Mouse (Mus musculus) cerebellum, adult 2 months (tissue): ENCODE data around the gene Arhgap24. TPM values are rescaled to one million over a fixed set of nuclear protein-coding genes. Genes with fewer than 3 reads are reported as not detected.

Experiments used
- DNase-seq, 2 experiments: peaks; one replicate each; pipeline ENCODE4 v3.0.0; 2021
- H3K27ac ChIP-seq: fragments of 200-500 bp; 2 replicates; pipeline ENCODE4 v1.5.1; 2012; ENCODE audit warnings: low read length, control low read depth, inconsistent platforms; ENCODE audit not compliant: insufficient read depth
- H3K27me3 ChIP-seq: fragments of 200-500 bp; 2 replicates; pipeline ENCODE4 v1.6.1; 2012; ENCODE audit warnings: inconsistent platforms, mild to moderate bottlenecking, low read length, moderate library complexity; ENCODE audit not compliant: control insufficient read depth, insufficient read depth
- H3K4me1 ChIP-seq: fragments of 200-500 bp; 2 replicates; pipeline ENCODE4 v1.6.1; 2011; ENCODE audit warnings: low read length; ENCODE audit not compliant: control insufficient read depth, insufficient read depth
- H3K4me3 ChIP-seq: fragments of 200-500 bp; replicated peaks from 2 replicates; pipeline ENCODE3; 2011; ENCODE audit warnings: mild to moderate bottlenecking, low read depth, low read length, control low read depth; ENCODE audit not compliant: insufficient read depth
- CTCF ChIP-seq: fragments of 200-500 bp; IDR thresholded peaks from 2 replicates; pipeline ENCODE4 v1.5.1; 2011; ENCODE audit warnings: low read depth, mild to moderate bottlenecking, control low read depth, low read length, moderate library complexity, borderline replicate concordance; ENCODE audit not compliant: insufficient read depth
- POLR2A ChIP-seq: fragments of 200-500 bp; IDR thresholded peaks from 2 replicates; pipeline ENCODE4 v1.6.1; 2011; ENCODE audit warnings: low read length, control low read depth, borderline replicate concordance; ENCODE audit not compliant: insufficient read depth
- WGBS: fragments of 180-500 bp; shearing (Covaris S2); methylation state at CpG from one replicate; pipeline ENCODE4 v1.1.7; 2018; 5-methylcytosine and 5-hydroxymethylcytosine counted together
- polyA plus RNA-seq: library from polyadenylated mRNA; depleted of rRNA; stranded (reverse); fragments of >200 nt; gene quantifications from 2 replicates; pipeline ENCODE4 v1.2.3, GENCODE M21; 2012

Arhgap24 gene
- polyA plus RNA-seq, 1 experiment = 11.3 TPM

DNA sequence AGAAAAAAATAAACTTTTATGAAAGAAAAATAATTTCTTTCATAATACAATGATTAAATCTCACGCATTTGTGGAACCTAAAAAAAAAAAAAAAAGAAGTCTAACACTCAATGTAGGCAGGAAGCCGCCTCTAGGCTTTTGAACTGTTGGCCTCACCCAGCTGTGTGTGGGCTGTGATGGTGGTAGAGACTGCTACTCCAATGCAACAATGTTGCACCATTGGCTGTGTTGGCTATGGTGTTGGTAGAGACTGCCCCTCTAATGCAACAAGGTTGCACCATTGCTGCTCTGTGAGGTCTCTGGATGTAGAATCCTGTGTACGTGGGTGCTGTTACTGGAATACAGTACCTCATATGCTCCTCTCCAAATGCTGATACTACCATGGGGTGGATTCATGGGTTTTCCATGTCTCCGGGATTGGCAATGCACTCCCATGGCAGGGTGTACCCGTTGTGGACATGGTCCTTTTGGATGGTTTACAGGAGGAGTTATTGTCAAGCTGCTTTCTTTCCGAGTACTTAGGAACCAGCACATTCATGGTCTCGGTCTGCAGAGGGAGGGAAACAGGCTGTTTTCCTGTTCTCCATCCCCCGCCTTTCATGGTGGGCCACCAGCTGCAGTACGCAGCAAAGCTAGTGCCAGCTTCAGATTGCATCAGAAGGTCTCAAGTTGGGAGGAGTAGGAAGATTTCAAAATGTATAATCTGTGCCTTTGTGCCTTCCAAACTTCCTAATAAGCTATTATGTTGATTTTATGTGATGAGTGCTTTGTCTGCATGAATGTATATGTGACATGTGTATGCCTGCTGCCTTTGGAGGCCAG lies 186.8 kb downstream of the Arhgap24 start:
- TF ChIP-seq POLR2A (no peak), CTCF (no peak)
- Histone ChIP-seq H3K27ac (no peak overlapping the region), H3K4me3 (no peak overlapping the region), H3K4me1 (no peaks in the 10 kb centered on the region), H3K27me3 (no peaks in the 10 kb centered on the region)
- 87% methylated on average over 9 of the region's 9 CpGs for WGBS
- no peak for DNase-seq

DNA sequence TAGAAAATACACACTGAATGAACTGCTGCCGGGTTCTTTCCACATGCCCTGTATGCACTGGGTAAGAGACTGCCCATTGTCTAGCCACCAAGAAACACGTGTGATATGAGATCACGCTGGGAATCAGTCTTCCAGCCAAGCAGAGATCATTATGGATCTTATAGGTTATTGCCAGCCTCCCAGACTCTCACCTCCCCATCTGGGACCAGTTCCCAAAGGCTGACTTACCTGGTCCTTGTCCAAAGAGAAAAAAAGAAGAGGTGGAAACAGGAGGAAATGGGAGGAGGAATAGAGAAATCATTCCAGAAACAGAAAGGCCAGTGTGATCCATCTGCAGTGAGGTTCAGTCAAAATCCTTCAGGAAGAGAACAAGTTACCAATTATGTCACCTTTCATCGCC lies 189.0 kb downstream of the Arhgap24 start:
- WGBS = 40% methylated on average over 4 of the region's 4 CpGs
- Histone ChIP-seq H3K4me3 (no peak overlapping the region), H3K4me1 (no peaks in the 10 kb centered on the region), H3K27me3 (no peaks in the 10 kb centered on the region), H3K27ac (no peak overlapping the region)
- no peak for DNase-seq
- TF ChIP-seq POLR2A (no peak), CTCF (no peak)

DNA sequence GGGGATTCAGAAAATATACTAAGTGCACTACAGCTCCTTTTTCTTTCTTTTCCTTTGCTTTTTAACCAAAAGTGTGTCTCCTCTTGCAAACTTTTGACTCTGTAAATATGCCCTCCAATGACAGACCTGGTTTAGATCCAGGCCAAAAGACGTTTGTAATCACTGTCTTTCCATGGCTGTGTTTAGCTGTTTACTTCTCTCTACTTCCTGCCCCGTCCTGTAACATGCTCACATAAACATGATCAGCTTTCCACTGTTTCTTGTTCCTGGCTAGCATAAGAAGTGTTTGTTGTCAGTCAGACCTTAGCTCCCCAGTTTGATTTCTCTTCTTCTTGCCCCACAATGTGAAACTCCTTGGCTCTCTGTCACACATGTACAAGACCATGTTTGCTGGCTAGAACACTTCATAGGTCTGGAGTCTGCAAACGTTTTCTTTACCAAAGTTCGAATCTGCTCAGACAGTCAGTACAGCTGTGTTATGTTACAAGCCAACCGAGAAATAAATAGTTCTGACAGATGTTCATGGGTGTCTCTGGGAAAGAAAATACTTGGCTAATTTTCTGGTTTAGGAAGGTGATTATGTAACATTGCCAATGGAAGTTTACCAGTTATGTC lies 189.6 kb downstream of the Arhgap24 start:
- Histone ChIP-seq H3K27me3 (no peaks in the 10 kb centered on the region), H3K4me1 (no peaks in the 10 kb centered on the region), H3K27ac (no peak overlapping the region), H3K4me3 (no peak overlapping the region)
- 66% methylated on average over 5 of the region's 5 CpGs for WGBS
- DNase-seq = no peak
- no peak for TF ChIP-seq POLR2A
- TF ChIP-seq CTCF = no peak

DNA sequence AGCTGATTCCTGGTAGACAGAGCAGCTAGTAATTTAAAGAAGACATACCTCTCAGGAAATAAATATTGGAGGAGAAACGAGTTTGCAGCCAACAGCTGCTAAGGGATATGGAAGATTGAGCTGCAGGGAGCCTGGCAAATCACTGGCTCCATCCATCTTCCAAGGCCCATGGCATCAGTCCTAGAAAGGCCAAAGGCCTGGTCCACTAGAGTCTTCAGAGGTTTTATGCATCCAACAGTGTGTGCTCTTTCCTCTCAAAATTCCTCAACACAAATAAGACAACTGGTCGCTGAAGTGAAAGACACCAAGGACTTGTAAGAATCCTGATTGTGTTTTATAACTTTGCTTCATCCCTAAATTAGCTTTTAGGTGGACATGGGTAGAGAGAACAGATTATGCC lies 194.1 kb downstream of the Arhgap24 start:
- Histone ChIP-seq H3K4me3 (no peak overlapping the region), H3K27me3 (no peaks in the 10 kb centered on the region), H3K4me1 (no peaks in the 10 kb centered on the region), H3K27ac (no peak overlapping the region)
- no peak for DNase-seq
- no peak for TF ChIP-seq CTCF
- TF ChIP-seq POLR2A = no peak
- WGBS = 48% methylated on average over 2 of the region's 2 CpGs

DNA sequence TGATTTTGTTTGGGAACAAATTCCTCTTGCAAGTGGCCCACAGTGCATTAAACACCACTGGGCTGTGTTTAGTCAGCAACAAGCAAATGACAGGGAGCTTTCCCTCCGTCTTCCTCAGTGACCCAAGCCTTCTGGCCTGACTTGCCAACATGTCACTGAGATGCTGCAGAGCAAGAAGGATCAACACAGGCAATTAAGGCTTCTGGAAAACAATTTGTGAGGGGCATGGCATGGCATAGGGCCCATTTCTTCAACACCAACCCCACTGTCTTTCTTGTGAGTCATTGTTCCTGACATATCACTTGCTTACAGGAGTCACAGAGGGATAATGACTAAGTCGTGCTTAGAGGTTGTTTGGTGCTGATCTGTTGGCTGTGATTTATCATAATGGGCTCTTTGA lies 196.0 kb downstream of the Arhgap24 start:
- no peak for TF ChIP-seq CTCF
- no peak overlapping the region for H3K27ac ChIP-seq
- H3K27me3 ChIP-seq = no peaks in the 10 kb centered on the region
- WGBS = 46% methylated on average over 2 of the region's 2 CpGs
- H3K4me1 ChIP-seq = no peaks in the 10 kb centered on the region
- no peak for DNase-seq
- no peak overlapping the region for H3K4me3 ChIP-seq

DNA sequence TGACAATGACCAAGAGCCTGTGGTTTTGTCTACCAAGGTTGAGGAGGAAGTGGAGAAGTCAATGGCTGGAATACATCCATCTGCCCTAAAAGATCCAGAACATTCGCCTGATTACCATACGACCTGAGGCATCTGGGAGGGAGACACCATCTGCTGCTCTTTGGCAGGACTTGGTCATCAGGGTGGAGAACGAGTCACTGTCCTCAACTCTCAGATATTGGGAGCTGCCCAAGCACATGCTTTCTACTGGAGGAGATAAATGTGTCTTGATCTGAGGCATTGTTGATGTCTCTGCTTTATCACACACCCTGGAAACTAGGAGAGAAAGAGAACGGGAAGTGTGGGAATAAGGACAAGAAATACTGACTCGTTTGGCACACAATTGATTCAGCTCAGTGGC lies 206.5 kb downstream of the Arhgap24 start:
- H3K27me3 ChIP-seq = no peaks in the 10 kb centered on the region
- TF ChIP-seq POLR2A (no peak), CTCF (no peak)
- no peak overlapping the region for H3K27ac ChIP-seq
- no peaks in the 10 kb centered on the region; the same call in 1 of the 2 replicates for H3K4me1 ChIP-seq
- H3K4me3 ChIP-seq = no peak overlapping the region
- peak; percentile 62 to 82 for DNase-seq
- 11% methylated on average over 5 of the region's 5 CpGs for WGBS

DNA sequence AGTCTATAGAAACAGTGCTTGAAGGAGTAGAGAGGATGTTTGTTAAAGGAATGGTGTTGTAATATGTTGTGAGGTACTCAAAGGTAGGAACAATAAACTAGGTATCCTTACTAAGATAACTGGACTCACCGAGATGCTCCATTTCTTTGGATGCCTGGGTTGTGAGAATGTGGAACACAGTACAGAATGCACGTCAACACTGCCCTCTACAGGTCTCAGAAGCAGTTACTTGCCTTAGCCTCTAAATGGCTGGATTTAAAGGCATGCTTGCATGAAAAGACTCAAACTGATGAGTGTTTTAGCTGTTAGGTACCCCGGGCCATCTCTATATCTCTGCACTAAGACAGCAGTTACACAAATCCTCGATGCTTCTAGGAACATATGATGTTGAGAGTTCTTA lies 211.3 kb downstream of the Arhgap24 start:
- H3K4me1 ChIP-seq = no peaks in the 10 kb centered on the region; the same call in 1 of the 2 replicates
- H3K27me3 ChIP-seq = no peaks in the 10 kb centered on the region
- H3K4me3 ChIP-seq = no peak overlapping the region
- peak; percentile 62 to 67 for DNase-seq
- H3K27ac ChIP-seq = no peak overlapping the region
- 11% methylated on average over 4 of the region's 4 CpGs for WGBS
- TF ChIP-seq POLR2A (no peak), CTCF (peak; percentile 82)

DNA sequence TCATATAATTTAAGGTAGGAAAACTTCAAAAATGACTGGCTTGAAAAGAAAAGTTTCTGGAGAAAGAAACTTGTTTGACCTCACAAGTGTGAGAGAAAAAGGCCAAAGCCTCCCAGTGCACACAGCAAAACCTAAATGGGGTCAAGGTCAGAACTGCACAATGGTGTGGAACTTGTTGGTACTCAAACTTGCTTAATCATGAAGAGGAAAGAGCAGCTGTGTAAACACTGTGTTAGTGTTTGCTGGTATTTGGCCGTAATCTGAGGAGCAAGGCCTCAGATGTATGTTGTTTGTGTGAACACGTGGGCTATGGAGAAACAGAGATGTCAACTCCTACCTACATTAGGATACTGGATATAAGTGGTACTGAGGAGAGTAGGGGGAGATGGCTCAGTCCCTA lies 212.0 kb downstream of the Arhgap24 start:
- Histone ChIP-seq H3K27me3 (no peaks in the 10 kb centered on the region), H3K4me1 (no peaks in the 10 kb centered on the region), H3K4me3 (no peak overlapping the region), H3K27ac (no peak overlapping the region)
- no peak for DNase-seq
- whole genome bisulfite sequencing = 98% methylated on average over 2 of the region's 2 CpGs
- no peak for TF ChIP-seq CTCF
- TF ChIP-seq POLR2A = no peak
